8 mouse cellular contexts compared by ENCODE assay signal in genomic region chr5:43892386-43892785, GRCm38 (mm10). TPM values are rescaled to one million over a fixed set of nuclear protein-coding genes. Genes with fewer than 3 reads are reported as not detected.
DNase-seq lines count a peak whose midpoint lies in the region; TF ChIP-seq lines count a peak whose summit lies in the region.

No protein-coding gene starts in this region.

- DNase-seq in heart, postnatal 10 days = peak; percentile 27 to 56
- DNase-seq in heart, adult 8-10 months (ENCODE audit: low spot score) = no peak
- peak; percentile 20 for DNase-seq in urinary bladder, postnatal 14 days (ENCODE audit: low spot score)
- DNase-seq in urinary bladder, postnatal 10 days (ENCODE audit: low spot score) = no peak
- DNase-seq in embryo, embryonic 10.5 days (ENCODE audit: low spot score) = peak; percentile 75
- peak; percentile 44 to 46 for DNase-seq in layer of hippocampus, adult 2 months (ENCODE audit: low spot score in 2 of 2)
- peak; percentile 25 for DNase-seq in right cerebral cortex, postnatal 4 days
- DNase-seq in ovary, adult 18-20 months (ENCODE audit: low spot score) = no peak

- no peak overlapping the region for H3K27ac ChIP-seq in layer of hippocampus, adult 2 months

- peak; percentile 80 for TF ChIP-seq CTCF in layer of hippocampus, adult 2 months (conservative IDR thresholded peaks at IDR 0.05)

- H3K4me3 ChIP-seq in layer of hippocampus, adult 2 months = no peak overlapping the region

- intact Hi-C loops in heart, postnatal 10 days (cut with DNase I) = loop anchor here (5.0 kb wide), 2 partner anchors 50 to 375 kb away; no protein-coding TSS in a partner anchor

RNA-seq across cellular contexts. Expression of gene Gm7879, which starts 20.6 kb away (rescaled TPM):
- 10 to 100 TPM in 1 of 2 experiments, 1 to 10 TPM in 1; 8.9 to 10.7 TPM for total RNA-seq in heart, postnatal 10 days (2021)
- total RNA-seq in heart, adult 8-10 months (2022) = 1 to 10 TPM; 7.8 to 9.7 (median 8.4) TPM
- 10 to 100 TPM in 1 of 2 experiments, 1 to 10 TPM in 1; 8.2 to 10.1 TPM for total RNA-seq in layer of hippocampus, adult 2 months (2021)

RNA-seq across cellular contexts. Expression of gene Cd38, which starts 24.0 kb away (rescaled TPM):
- total RNA-seq in heart, postnatal 10 days (2021) = 10 to 100 TPM; 10.5 to 12.7 TPM
- 1 to 10 TPM; 5.8 to 9.5 (median 6.5) TPM for total RNA-seq in heart, adult 8-10 months (2022)
- total RNA-seq in layer of hippocampus, adult 2 months (2021) = 1 to 10 TPM; 6.4 to 6.6 TPM

Comparison
In these comparisons a context has a peak if more than half of its experiments do, and no peak if none do; other contexts are left out.
1. DNase-seq: peak in heart, postnatal 10 days (2 of 2), urinary bladder, postnatal 14 days (single experiment), embryo, embryonic 10.5 days (single experiment), layer of hippocampus, adult 2 months (2 of 2) and right cerebral cortex, postnatal 4 days (single experiment); none in heart, adult 8-10 months (single experiment), urinary bladder, postnatal 10 days (single experiment) and ovary, adult 18-20 months (single experiment).